Mouse (Mus musculus) embryonic facial prominence, embryonic 12.5 days (tissue): Measurements from ENCODE around the gene Olfr1497. TPM values are rescaled to one million over a fixed set of nuclear protein-coding genes. Genes with fewer than 3 reads are reported as not detected.
"Not testable (repeated sequence)": the region's sequence is repeated elsewhere in the genome, so short reads cannot be mapped to it uniquely, and the experiment has no call there.

Experiments
- ATAC-seq: fragments of 200-750 bp; cut with Nextera tagmentation; 2 replicates; pipeline ENCODE4 v1.8.0; 2017; ENCODE audit not compliant: insufficient number of reproducible peaks, insufficient read depth, low FRiP score, low TSS enrichment
- H3K27ac ChIP-seq: fragments of 300-500 bp; sonication (generic); 2 replicates; pipeline ENCODE4 v1.5.1; 2016; ENCODE audit warnings: mild to moderate bottlenecking
- H3K27me3 ChIP-seq: fragments of 300-500 bp; sonication (generic); 2 replicates; pipeline ENCODE4 v1.6.1; 2016; ENCODE audit warnings: mild to moderate bottlenecking, moderate library complexity
- H3K36me3 ChIP-seq: fragments of 300-500 bp; sonication (generic); 2 replicates; pipeline ENCODE4 v1.6.1; 2016; ENCODE audit warnings: mild to moderate bottlenecking
- H3K4me1 ChIP-seq: fragments of 300-500 bp; sonication (generic); 2 replicates; pipeline ENCODE4 v1.6.1; 2016
- H3K4me2 ChIP-seq: fragments of 300-500 bp; sonication (generic); replicated peaks from 2 replicates; pipeline ENCODE4 v1.6.1; 2016; ENCODE audit warnings: mild to moderate bottlenecking, moderate library complexity
- H3K4me3 ChIP-seq: fragments of 300-500 bp; sonication (generic); 2 replicates; pipeline ENCODE4 v1.5.1; 2016; ENCODE audit warnings: mild to moderate bottlenecking
- H3K9ac ChIP-seq: fragments of 300-500 bp; sonication (generic); 2 replicates; pipeline ENCODE4 v1.6.1; 2016; ENCODE audit warnings: mild to moderate bottlenecking, moderate library complexity
- H3K9me3 ChIP-seq: fragments of 300-500 bp; sonication (generic); 2 replicates; pipeline ENCODE4 v1.6.1; 2016; ENCODE audit warnings: mild to moderate bottlenecking, moderate library complexity
- WGBS: fragments of 180-500 bp; shearing (Covaris S2); methylation state at CpG from one replicate; pipeline ENCODE4 v1.1.7; 2016; 5-methylcytosine and 5-hydroxymethylcytosine counted together
- polyA plus RNA-seq: library from polyadenylated mRNA; unstranded; fragments of >200 nt; fragmentation: Nextera tagmentation; extraction: Ambion mirVana; gene quantifications from 2 replicates; pipeline ENCODE4 v1.2.1, GENCODE M21; 2016

The Olfr1497 gene
- polyA plus RNA-seq, result not detected in 2 replicates

DNA sequence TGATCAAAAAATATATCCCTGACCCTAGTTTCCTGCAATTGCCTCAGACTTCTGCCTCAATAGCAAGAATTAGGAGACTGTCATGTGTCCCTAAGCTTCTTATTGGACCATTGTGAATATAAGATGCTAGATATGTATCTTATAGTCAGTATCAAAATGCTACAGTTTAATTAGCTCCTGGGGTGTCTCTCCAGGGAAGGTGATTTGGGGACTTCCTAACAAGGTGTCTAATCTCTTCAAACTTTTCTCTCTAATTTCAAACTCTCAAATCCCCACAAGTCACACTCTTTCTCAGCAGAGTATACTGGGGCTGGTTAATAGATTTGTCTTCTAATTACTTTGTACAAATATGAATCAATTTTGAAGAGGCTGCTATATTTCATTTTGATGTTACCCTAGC is at the start of gene Olfr1497:
Gene Olfr1497, minus strand, starts transcription at position 101 of the 400 bp plus-strand sequence.
- H3K4me1 ChIP-seq, result no peaks in the 10 kb centered on the region
- no peak within 1 kb of the TSS for H3K27ac ChIP-seq
- no peak within 1 kb of the TSS for H3K9ac ChIP-seq
- no peak within 1 kb of the TSS for H3K4me2 ChIP-seq
- H3K4me3 ChIP-seq, result no peak within 1 kb of the TSS
- ATAC-seq, result no peak
- no peaks in the 10 kb centered on the region for H3K36me3 ChIP-seq
- H3K27me3 ChIP-seq, result no peaks in the 10 kb centered on the region
- H3K9me3 ChIP-seq, result no peaks in the 10 kb centered on the region

DNA sequence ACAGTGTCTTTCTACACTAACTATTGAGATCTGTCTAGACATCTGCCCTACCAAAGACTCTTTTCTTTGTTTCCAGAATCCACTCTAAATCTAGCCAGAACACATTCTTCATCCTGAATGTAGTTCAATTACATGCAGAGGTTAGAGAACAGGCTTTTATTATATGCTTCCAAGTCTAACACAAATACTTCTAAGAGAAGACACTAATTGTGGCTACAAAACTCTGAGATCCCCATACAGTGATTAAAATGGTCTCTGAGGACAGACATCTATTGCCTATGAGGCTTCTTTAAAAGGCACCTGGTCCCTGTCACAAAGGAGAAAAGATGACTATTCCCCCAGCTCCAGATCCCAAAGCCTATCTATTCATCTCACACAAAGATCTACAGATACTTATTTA is 32.4 kb upstream of the Olfr1497 start, which contains the start of gene Olfr1500:
Gene Olfr1500, minus strand, starts transcription at position 101 of the 400 bp plus-strand sequence.
- Histone ChIP-seq H3K4me3 (no peak within 1 kb of the TSS), H3K4me1 (no peaks in the 10 kb centered on the region), H3K4me2 (no peak within 1 kb of the TSS), H3K27ac (no peak within 1 kb of the TSS), H3K36me3 (no peaks in the 10 kb centered on the region), H3K27me3 (no peaks in the 10 kb centered on the region), H3K9ac (no peak within 1 kb of the TSS), H3K9me3 (no peaks in the 10 kb centered on the region)
- ATAC-seq, result no peak

DNA sequence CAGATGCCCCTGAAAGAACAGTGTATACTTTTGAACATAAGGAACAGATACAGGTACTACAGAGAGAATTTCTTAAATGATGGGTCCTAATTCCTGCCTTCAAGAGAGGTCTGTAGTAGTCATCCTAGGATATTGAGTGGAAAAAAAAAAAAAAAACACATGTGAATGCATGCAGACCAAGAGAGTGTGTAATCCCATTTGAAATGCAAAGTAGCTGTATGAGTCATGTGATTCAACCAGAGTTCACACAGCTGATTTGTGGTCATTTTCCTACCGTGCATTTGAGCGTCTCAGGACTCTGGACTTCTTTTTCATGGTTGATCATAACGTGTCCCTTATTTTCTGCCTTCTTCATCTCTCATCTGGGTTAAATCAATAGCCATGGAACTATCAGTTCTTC is 30.4 kb upstream of the Olfr1497 start:
- Histone ChIP-seq H3K36me3 (no peaks in the 10 kb centered on the region), H3K9ac (no peak overlapping the region), H3K4me2 (no peak overlapping the region), H3K4me1 (no peaks in the 10 kb centered on the region), H3K9me3 (no peaks in the 10 kb centered on the region), H3K4me3 (no peak overlapping the region), H3K27me3 (no peaks in the 10 kb centered on the region), H3K27ac (no peak overlapping the region)
- no peak for ATAC-seq
- 73% methylated on average over 3 of the region's 3 CpGs for WGBS

GRCm38 (mm10) chr19:13820847-13821246 is 22.8 kb upstream of the Olfr1497 start:
- ATAC-seq, result no peak
- no peak overlapping the region for H3K4me2 ChIP-seq
- H3K9me3 ChIP-seq, result no peaks in the 10 kb centered on the region
- no peaks in the 10 kb centered on the region for H3K27me3 ChIP-seq
- WGBS, result 61% methylated on average over 5 of the region's 5 CpGs
- H3K36me3 ChIP-seq, result no peaks in the 10 kb centered on the region
- no peak overlapping the region for H3K9ac ChIP-seq
- no peak overlapping the region for H3K4me3 ChIP-seq
- no peaks in the 10 kb centered on the region for H3K4me1 ChIP-seq
- no peak overlapping the region for H3K27ac ChIP-seq

DNA sequence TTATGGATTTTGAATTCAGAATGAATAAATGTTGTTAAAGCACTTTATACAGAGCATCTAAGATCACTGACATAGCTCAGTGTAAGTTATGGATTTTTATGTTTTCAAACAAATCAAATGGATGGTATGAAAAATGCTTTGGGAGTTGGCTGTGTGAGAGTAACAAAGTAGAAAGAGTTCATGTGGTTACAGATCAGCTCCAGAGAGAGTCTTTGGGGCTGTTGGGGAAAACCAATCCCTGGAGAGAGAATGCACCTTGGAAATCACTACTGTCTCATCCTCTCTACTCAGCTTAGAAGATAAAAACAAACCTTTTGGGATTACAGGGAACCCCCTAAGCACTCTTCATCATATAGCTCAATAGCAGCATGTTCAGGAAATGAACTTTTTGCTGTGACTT is 21.3 kb upstream of the Olfr1497 start, which contains the start of gene Olfr1499:
Gene Olfr1499, minus strand, starts transcription at position 101 of the 400 bp plus-strand sequence.
- ATAC-seq, result no peak
- Histone ChIP-seq H3K9ac (no peak within 1 kb of the TSS), H3K4me1 (no peaks in the 10 kb centered on the region), H3K36me3 (no peaks in the 10 kb centered on the region), H3K27me3 (no peaks in the 10 kb centered on the region), H3K4me3 (no peak within 1 kb of the TSS), H3K9me3 (no peaks in the 10 kb centered on the region), H3K4me2 (no peak within 1 kb of the TSS), H3K27ac (no peak within 1 kb of the TSS)

DNA sequence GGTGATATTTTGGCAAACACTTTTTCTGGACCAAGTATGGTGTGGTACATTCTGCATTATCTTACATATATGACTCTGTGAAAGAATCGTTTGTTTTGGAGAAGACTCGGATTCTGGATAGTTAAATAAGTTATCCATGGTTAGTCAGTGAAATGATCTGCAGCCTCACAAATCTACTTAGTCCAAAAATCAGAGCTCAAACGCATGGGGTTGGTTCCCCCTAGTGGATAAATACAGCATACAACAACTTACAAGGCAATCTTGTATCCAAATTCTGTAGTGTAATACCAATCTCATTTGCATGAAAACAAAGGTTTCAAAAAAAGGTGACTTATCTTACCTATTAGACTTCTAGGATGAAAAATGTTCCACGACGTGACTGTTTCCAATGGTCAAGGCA is 20.8 kb upstream of the Olfr1497 start:
- H3K4me2 ChIP-seq, result no peak overlapping the region
- H3K4me3 ChIP-seq, result no peak overlapping the region
- WGBS, result 37% methylated on average over 5 of the region's 5 CpGs
- ATAC-seq, result no peak
- H3K27me3 ChIP-seq, result no peaks in the 10 kb centered on the region
- no peaks in the 10 kb centered on the region for H3K4me1 ChIP-seq
- no peak overlapping the region for H3K27ac ChIP-seq
- no peak overlapping the region for H3K9ac ChIP-seq
- no peaks in the 10 kb centered on the region for H3K36me3 ChIP-seq
- H3K9me3 ChIP-seq, result no peaks in the 10 kb centered on the region

- Histone ChIP-seq H3K9ac (no peak overlapping the region), H3K4me3 (no peak overlapping the region), H3K9me3 (no peaks in the 10 kb centered on the region), H3K27me3 (no peaks in the 10 kb centered on the region), H3K27ac (no peak overlapping the region), H3K4me2 (no peak overlapping the region), H3K36me3 (no peaks in the 10 kb centered on the region), H3K4me1 (no peaks in the 10 kb centered on the region)
- no peak for ATAC-seq
- 50% methylated on average over 2 of the region's 2 CpGs for WGBS
Measured at GRCm38 (mm10) chr19:13812823-13813222, 14.8 kb upstream of the Olfr1497 start.

DNA sequence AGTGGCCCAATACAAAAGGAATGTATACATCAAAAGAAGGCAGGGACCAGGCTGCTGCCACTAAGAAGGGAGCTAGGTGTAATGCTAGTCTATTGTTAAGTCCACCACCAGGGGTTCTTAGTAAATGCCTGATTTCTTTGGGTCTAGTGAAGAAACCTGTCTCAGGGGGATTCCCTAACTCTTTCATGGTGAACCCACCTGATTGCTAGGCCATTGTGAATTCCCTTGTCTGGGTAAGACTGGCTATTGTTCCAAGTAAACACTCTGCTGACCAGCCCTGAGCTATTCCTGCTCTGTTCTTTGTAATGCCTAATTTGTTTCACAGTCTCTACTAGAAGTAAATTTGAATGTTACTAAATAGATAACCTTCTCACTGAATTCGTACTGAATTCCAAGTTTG is 7.5 kb upstream of the Olfr1497 start:
- H3K4me2 ChIP-seq, H3K9ac ChIP-seq, H3K9me3 ChIP-seq, H3K4me3 ChIP-seq, H3K27me3 ChIP-seq, H3K36me3 ChIP-seq, H3K27ac ChIP-seq, H3K4me1 ChIP-seq, ATAC-seq: not testable (repeated sequence)
- 51% methylated on average over 1 of the region's 1 CpGs for WGBS

DNA sequence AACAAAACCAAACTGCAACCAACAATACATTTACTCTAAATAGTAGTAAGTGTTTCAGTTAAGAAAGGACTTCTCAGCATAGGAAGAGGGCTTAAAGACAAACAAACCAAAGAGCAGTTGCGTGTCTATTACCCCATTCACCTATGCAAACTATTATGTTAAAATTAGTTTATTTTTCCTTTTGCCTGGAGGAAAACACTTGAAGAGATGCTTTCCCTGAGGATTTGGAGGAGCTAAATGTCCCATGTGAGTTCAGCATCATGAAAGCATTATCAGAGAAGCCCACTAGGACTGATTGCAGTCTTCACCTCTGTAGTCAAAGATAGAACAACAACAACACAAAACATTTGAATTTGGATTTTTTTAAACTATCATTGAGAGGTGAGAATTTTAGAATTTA is 20.4 kb downstream of the Olfr1497 start, which contains the start of gene Olfr1496:
Gene Olfr1496, plus strand, starts transcription at position 301 of the 400 bp plus-strand sequence.
- Histone ChIP-seq H3K36me3 (no peaks in the 10 kb centered on the region), H3K9ac (no peak within 1 kb of the TSS), H3K9me3 (no peaks in the 10 kb centered on the region), H3K4me3 (no peak within 1 kb of the TSS), H3K4me1 (no peaks in the 10 kb centered on the region), H3K27ac (no peak within 1 kb of the TSS), H3K4me2 (no peak within 1 kb of the TSS), H3K27me3 (no peaks in the 10 kb centered on the region)
- WGBS, result 73% methylated on average over 1 of the region's 1 CpGs
- ATAC-seq, result no peak

GRCm38 (mm10) chr19:13768565-13769276 is 29.3 kb downstream of the Olfr1497 start:
- 90% methylated on average over 9 of the region's 9 CpGs for WGBS
- Histone ChIP-seq H3K4me1 (no peaks in the 10 kb centered on the region), H3K9ac (no peak overlapping the region), H3K4me2 (no peak overlapping the region), H3K9me3 (no peaks in the 10 kb centered on the region), H3K36me3 (no peaks in the 10 kb centered on the region), H3K27me3 (no peaks in the 10 kb centered on the region), H3K4me3 (no peak overlapping the region), H3K27ac (no peak overlapping the region)
- ATAC-seq, result no peak

DNA sequence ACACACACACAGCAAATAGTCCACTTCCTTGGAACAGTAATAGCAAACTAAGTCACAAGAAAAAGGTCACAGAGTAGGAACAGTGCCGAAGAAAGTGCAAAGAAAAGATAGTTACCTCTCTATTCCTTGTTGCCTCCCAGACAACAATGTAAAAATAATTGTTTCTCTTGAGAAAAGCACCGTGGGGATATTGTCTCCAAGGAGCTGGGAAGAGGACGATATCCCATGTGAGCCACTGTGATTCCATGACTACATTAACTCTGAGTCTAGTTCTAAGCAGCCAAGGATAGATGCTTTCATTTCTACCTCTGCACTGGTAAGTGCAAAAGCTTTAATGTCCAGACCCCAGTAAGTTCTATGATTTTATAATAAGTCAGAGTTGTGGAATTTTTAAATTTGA is 33.7 kb downstream of the Olfr1497 start, which contains the start of gene Olfr1495:
Gene Olfr1495, plus strand, starts transcription at position 301 of the 400 bp plus-strand sequence.
- no peaks in the 10 kb centered on the region for H3K27me3 ChIP-seq
- no peak within 1 kb of the TSS for H3K9ac ChIP-seq
- H3K9me3 ChIP-seq, result no peaks in the 10 kb centered on the region
- no peak within 1 kb of the TSS for H3K27ac ChIP-seq
- no peak within 1 kb of the TSS for H3K4me3 ChIP-seq
- no peak within 1 kb of the TSS for H3K4me2 ChIP-seq
- no peaks in the 10 kb centered on the region for H3K4me1 ChIP-seq
- 83% methylated on average over 3 of the region's 3 CpGs for WGBS
- no peaks in the 10 kb centered on the region for H3K36me3 ChIP-seq
- ATAC-seq, result no peak

- H3K4me2 ChIP-seq, result no peak overlapping the region
- H3K27me3 ChIP-seq, result no peaks in the 10 kb centered on the region
- whole genome bisulfite sequencing, result 81% methylated on average over 1 of the region's 1 CpGs
- ATAC-seq, result no peak
- no peak overlapping the region for H3K9ac ChIP-seq
- no peaks in the 10 kb centered on the region for H3K9me3 ChIP-seq
- no peak overlapping the region for H3K27ac ChIP-seq
- no peaks in the 10 kb centered on the region for H3K36me3 ChIP-seq
- no peak overlapping the region for H3K4me3 ChIP-seq
- no peaks in the 10 kb centered on the region for H3K4me1 ChIP-seq
Measured at GRCm38 (mm10) chr19:13749366-13749765, 48.6 kb downstream of the Olfr1497 start.
